Mouse (Mus musculus) kidney, adult 2 months (tissue): ENCODE measurements around the gene Marco.

Experiments used
- CTCF ChIP-seq: fragments of 200-500 bp; conservative IDR thresholded peaks from 2 replicates; pipeline ENCODE4 v1.5.1; 2011; ENCODE audit warnings: low read depth, mild to moderate bottlenecking, control low read depth, low read length, moderate library complexity, mixed read lengths; ENCODE audit not compliant: insufficient read depth, insufficient read length
- POLR2A ChIP-seq: fragments of 200-500 bp; IDR thresholded peaks from one replicate; pipeline ENCODE4 v1.6.1; 2011; ENCODE audit warnings: low read depth, low read length, control low read depth

DNA sequence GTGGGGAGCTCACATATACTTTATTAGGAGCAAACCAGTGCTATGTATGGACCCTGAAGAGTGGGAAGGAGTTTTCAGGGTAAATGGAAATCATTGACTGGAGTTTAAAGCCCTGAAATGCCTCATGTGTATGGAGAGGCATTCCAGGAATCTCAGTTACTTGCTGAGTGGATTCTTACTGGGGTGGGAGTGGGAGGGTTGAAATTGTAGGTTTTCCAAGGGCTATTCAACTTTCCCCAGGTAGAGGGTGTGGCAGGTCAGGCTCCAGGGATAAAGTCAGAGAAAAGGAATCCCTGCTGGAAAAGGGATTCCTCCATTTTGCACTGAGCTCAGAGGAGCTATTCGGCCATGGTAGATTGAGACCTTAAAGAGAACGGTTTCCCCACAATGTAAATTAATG, 25.1 kb upstream of the Marco start:
- no peak for TF ChIP-seq CTCF
- TF ChIP-seq POLR2A: no peak
